Mouse (Mus musculus): ENCODE measurements around the gene Spata3.

Gene Spata3

DNA sequence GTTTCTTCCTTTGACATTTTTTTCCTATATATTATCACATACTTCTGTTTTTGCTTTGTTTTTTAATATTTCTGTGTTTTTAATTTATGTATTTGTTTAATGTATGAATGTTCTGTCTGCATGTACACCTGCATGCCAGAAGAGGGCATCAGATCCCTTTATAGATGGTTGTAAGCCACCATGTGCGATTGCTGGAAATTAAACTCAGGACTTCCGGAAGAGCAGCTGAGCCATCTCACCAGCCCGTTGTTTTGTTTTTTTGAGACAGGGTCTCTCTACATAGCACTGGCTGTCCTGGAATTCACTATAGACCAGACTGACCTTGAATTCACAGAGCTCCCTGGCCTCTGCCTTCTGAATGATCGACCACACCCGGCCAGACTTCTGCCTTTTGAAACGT lies 45.9 kb downstream of the Spata3 start:
- in situ Hi-C loops (cut with MboI; ENCODE audit: low pct_unique_long_range_greater_than_20kb in 1 of 2, low sequenced_read_pairs in 2 of 2, unreplicated experiment in 1 of 2), result no loop called here

DNA sequence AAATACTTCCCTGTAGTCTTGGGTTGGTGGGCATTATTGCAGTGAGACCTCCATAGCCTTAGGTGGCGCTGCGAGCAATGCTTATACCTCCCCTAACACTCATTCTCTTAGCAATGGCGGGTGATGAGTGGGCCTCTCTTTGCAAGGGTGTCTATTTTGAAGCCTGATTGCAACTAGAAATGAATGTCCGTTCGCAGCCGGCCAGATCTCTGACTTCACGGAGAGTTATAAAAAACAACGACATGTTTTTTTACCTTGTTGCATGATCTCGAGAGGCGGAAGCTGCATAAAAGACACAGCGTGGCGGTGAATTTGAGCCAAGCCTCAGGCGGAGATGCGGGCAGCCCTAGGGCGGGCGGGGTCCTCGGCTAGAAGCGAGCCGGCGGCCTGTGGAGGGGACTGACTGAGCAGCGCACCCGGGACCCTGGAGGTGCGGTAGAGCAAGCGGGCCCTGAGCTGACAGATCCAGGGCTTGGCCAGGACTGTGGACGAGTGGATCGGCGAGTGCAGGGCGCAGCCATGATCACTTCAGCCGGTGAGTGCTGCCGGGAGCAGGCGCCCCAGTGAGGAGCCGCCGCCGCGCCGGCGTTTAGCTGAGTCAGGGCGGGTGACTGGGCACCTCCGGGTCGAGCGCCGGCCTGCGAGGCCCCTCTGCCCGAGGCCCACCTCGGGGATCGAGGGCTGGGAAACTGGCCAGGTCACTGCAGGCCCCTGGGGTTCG lies 47.8 kb downstream of the Spata3 start, which contains the start of gene Psmd1:
Gene Psmd1, plus strand, starts transcription at position 117 of the 721 bp plus-strand sequence.
- in situ Hi-C loops (cut with MboI; ENCODE audit: low pct_unique_long_range_greater_than_20kb in 1 of 2, low sequenced_read_pairs in 2 of 2, unreplicated experiment in 1 of 2), result no loop called here

DNA sequence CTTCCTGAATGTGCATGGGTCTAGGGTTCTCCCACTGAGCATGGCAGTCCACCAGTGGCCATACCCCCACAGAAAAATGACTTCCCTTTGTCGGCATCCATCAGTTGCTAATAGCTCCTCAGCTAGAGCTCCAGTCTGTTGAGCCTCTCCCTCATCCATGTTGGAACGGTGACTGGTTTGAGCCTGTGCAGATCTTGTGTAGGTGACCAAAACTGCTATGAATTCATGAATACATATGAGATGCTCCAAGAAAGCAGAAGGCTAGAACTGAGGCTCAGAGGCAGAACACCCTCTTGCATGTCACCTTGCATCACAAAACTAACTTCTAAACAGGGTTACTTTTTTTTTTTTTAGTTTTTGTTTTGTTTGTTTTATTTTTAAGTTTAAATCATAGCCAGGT lies 59.9 kb downstream of the Spata3 start:
- in situ Hi-C loops (cut with MboI; ENCODE audit: low pct_unique_long_range_greater_than_20kb in 1 of 2, low sequenced_read_pairs in 2 of 2, unreplicated experiment in 1 of 2), result no loop called here
